Mouse (Mus musculus): ENCODE results near the gene Tmem51. TPM values are rescaled to one million over a fixed set of nuclear protein-coding genes. Genes with fewer than 3 reads are reported as not detected.

Tmem51 gene
- total and polyA plus RNA-seq, 3 experiments = not detected

DNA sequence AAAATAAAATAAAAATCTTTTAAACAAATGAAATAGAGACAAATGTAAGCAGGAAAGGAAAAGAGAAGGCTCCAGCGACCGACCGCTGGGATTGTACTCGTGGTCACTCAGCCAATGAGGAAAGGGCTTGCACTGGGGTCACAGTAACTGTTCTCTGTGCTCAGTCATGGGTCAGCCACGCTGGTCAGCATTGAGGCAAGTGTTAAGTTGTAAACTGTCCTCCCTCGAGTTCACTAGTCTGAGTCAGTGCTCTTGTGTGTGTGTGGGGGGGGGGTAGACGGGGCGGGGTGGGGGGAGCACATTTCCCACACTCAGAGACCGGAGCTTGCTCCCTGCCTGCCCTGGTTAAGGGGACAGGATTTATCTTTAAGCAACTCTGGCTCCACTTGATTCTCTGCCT is 83.5 kb downstream of the Tmem51 start:
- H3K9me3 ChIP-seq (replicated peaks; ENCODE audit: insufficient read depth, low read length) = no peaks in the 10 kb centered on the region
- H3K27ac ChIP-seq (ENCODE audit: control insufficient read depth, low read depth, low read length) = no peak overlapping the region
- H3K9ac ChIP-seq (ENCODE audit: control insufficient read depth, low read depth, low read length, poor library complexity, severe bottlenecking) = no peak overlapping the region
- no peaks in the 10 kb centered on the region for H3K36me3 ChIP-seq (ENCODE audit: control insufficient read depth in 1 of 2, insufficient read depth in 2 of 2, low read length in 2 of 2)
- TF ChIP-seq MXI1 (IDR thresholded peaks at IDR 0.05; ENCODE audit: low read depth, low read length) (no peak), USF1 (IDR thresholded peaks at IDR 0.05; ENCODE audit: low read depth, low read length) (no peak), CHD2 (IDR thresholded peaks at IDR 0.05; ENCODE audit: low read length) (no peak), NRF1 (IDR thresholded peaks at IDR 0.05; ENCODE audit: insufficient read depth, low read depth, low read length, poor library complexity, severe bottlenecking) (no peak)
- DNase-seq (ENCODE audit: low read depth, low spot score) = no peak
- H3K4me1 ChIP-seq (ENCODE audit: control insufficient read depth in 1 of 2, insufficient read depth in 2 of 2, low read length in 2 of 2) = no peaks in the 10 kb centered on the region
- H3K79me2 ChIP-seq (ENCODE audit: control insufficient read depth, insufficient read depth, low read length, poor library complexity) = no peaks in the 10 kb centered on the region
- no peaks in the 10 kb centered on the region; a peak in 1 of 4 replicates for H3K27me3 ChIP-seq (ENCODE audit: control insufficient read depth in 1 of 2, insufficient read depth in 2 of 2, low read length in 2 of 2)
- no peak overlapping the region for H3K4me3 ChIP-seq (ENCODE audit: control insufficient read depth in 1 of 2, insufficient read depth in 1 of 2, low read depth in 2 of 2, low read length in 2 of 2)

DNA sequence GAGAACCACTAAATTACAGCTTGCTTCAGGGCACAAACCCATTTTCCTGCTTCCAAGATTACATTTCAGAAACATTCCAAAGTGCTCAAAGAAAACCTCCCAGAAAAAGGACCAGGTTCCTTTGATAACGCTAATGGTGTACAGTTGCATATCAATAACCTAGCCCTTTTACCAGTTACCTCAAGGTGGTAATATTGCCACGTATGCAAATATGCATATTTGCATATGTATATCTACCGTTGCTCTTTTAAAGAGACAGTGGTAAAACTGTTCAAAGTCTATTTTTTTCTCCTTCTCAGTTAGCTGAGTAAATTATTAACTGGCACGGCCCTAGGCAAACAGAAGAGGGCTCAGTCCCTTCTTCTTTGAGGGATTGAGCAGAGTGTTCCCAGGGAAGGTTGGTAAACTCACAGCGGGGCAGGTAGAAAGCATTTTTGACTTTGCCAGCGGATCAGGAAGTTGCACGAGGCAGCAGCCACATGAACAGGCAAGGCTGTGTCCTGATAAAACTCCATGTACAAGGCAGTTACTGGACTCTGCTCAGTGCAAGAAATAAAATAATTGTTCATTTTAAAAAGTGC is 84.5 kb downstream of the Tmem51 start:
- H3K79me2 ChIP-seq (ENCODE audit: control insufficient read depth, insufficient read depth, low read length, poor library complexity) = no peaks in the 10 kb centered on the region
- no peak overlapping the region for H3K27ac ChIP-seq (ENCODE audit: control insufficient read depth, low read depth, low read length)
- no peak for TF ChIP-seq SIN3A (IDR thresholded peaks at IDR 0.05; ENCODE audit: low read length)
- no peak for TF ChIP-seq SMC3 (IDR thresholded peaks at IDR 0.05; ENCODE audit: low read depth, low read length)
- no peak for TF ChIP-seq ZMIZ1 (IDR thresholded peaks at IDR 0.05; ENCODE audit: low read depth, low read length)
- no peak for TF ChIP-seq NELFE (IDR thresholded peaks at IDR 0.05; ENCODE audit: low read depth, low read length)
- no peak for TF ChIP-seq UBTF (IDR thresholded peaks at IDR 0.05; ENCODE audit: borderline replicate concordance, insufficient read depth, low read depth, low read length)
- TF ChIP-seq EP300 (IDR thresholded peaks at IDR 0.05; ENCODE audit: low read depth in 1 of 2, low read length in 2 of 2) = no peak
- TF ChIP-seq TCF12 (IDR thresholded peaks at IDR 0.05; ENCODE audit: low read depth, low read length) = no peak
- no peak for TF ChIP-seq MEF2A (IDR thresholded peaks at IDR 0.05; ENCODE audit: extremely low read depth, insufficient replicate concordance, low read depth, low read length, poor library complexity, severe bottlenecking)
- TF ChIP-seq NRF1 (IDR thresholded peaks at IDR 0.05; ENCODE audit: insufficient read depth, low read depth, low read length, poor library complexity, severe bottlenecking) = no peak
- TF ChIP-seq E2F4 (IDR thresholded peaks at IDR 0.05; ENCODE audit: borderline replicate concordance, low read depth, low read length) = no peak
- no peak for TF ChIP-seq GABPA (IDR thresholded peaks at IDR 0.05; ENCODE audit: low read depth, low read length)
- H3K9ac ChIP-seq (ENCODE audit: control insufficient read depth, low read depth, low read length, poor library complexity, severe bottlenecking) = no peak overlapping the region
- H3K9me3 ChIP-seq (replicated peaks; ENCODE audit: insufficient read depth, low read length) = no peaks in the 10 kb centered on the region
- no peaks in the 10 kb centered on the region; a peak in 1 of 4 replicates for H3K27me3 ChIP-seq (ENCODE audit: control insufficient read depth in 1 of 2, insufficient read depth in 2 of 2, low read length in 2 of 2)
- no peak for DNase-seq (ENCODE audit: low read depth, low spot score)
- H3K4me1 ChIP-seq (ENCODE audit: control insufficient read depth in 1 of 2, insufficient read depth in 2 of 2, low read length in 2 of 2) = no peaks in the 10 kb centered on the region
- H3K4me3 ChIP-seq (ENCODE audit: control insufficient read depth in 1 of 2, insufficient read depth in 1 of 2, low read depth in 2 of 2, low read length in 2 of 2) = no peak overlapping the region
- H3K36me3 ChIP-seq (ENCODE audit: control insufficient read depth in 1 of 2, insufficient read depth in 2 of 2, low read length in 2 of 2) = no peaks in the 10 kb centered on the region

All from MEL (cell line).